Mouse (Mus musculus) bone marrow, adult 2 months (tissue): ENCODE results near the gene Rreb1. TPM values are rescaled to one million over a fixed set of nuclear protein-coding genes. Genes with fewer than 3 reads are reported as not detected.
A peak's percentile ranks its signal among the peaks of the same experiment; 100 is the strongest.

ENCODE experiments used
- H3K27ac ChIP-seq: fragments of 200-500 bp; 2 replicates; pipeline ENCODE4 v1.5.1; 2012; ENCODE audit warnings: low read depth, mild to moderate bottlenecking, control low read depth, inconsistent platforms, low read length; ENCODE audit not compliant: control insufficient read depth, poor library complexity, insufficient read depth
- H3K4me1 ChIP-seq: fragments of 200-500 bp; 2 replicates; pipeline ENCODE4 v1.6.1; 2011; ENCODE audit warnings: low read length; ENCODE audit not compliant: control insufficient read depth, insufficient read depth
- H3K4me3 ChIP-seq: fragments of 200-500 bp; replicated peaks from 2 replicates; pipeline ENCODE3; 2011; ENCODE audit warnings: mild to moderate bottlenecking, low read depth, low read length, control low read depth; ENCODE audit not compliant: control insufficient read depth
- CTCF ChIP-seq: fragments of 200-500 bp; IDR thresholded peaks from 2 replicates; pipeline ENCODE4 v1.5.1; 2011; ENCODE audit warnings: low read length, control low read depth; ENCODE audit not compliant: control insufficient read depth, insufficient read depth
- POLR2A ChIP-seq: fragments of 200-500 bp; IDR thresholded peaks from 2 replicates; pipeline ENCODE4 v1.6.1; 2011; ENCODE audit warnings: low read depth, mild to moderate bottlenecking, control low read depth, low read length, borderline replicate concordance; ENCODE audit not compliant: control insufficient read depth
- WGBS: fragments of 180-500 bp; shearing (Covaris S2); methylation state at CpG from one replicate; pipeline ENCODE4 v1.1.7; 2018; 5-methylcytosine and 5-hydroxymethylcytosine counted together
- polyA plus RNA-seq: library from polyadenylated mRNA; stranded (reverse); fragments of >200 nt; gene quantifications from 2 replicates; pipeline ENCODE4 v1.2.4, GENCODE M21; 2011; ENCODE audit warnings: low replicate concordance; ENCODE audit not compliant: missing spikeins, insufficient read depth, insufficient read length

Gene Rreb1
- polyA plus RNA-seq, 1 experiment = 17.7 TPM

- no peak overlapping the region for H3K27ac ChIP-seq
- no peak overlapping the region for H3K4me3 ChIP-seq
- WGBS = 55% methylated on average over 5 of the region's 5 CpGs
- peaks cover 7% of the 10 kb centered on the region; the same call in 1 of the 2 replicates for H3K4me1 ChIP-seq
- TF ChIP-seq POLR2A = no peak
These were observed 25.8 kb downstream of the Rreb1 start for GRCm38 (mm10) chr13:37804023-37804422.

- TF ChIP-seq POLR2A = no peak
- no peak for TF ChIP-seq CTCF
- Histone ChIP-seq H3K4me1 (no peaks in the 10 kb centered on the region; the same call in 1 of the 2 replicates), H3K27ac (no peak overlapping the region), H3K4me3 (no peak overlapping the region)
- 91% methylated on average over 9 of the region's 9 CpGs for WGBS
These were observed 36.8 kb downstream of the Rreb1 start for GRCm38 (mm10) chr13:37815001-37815400.

- Histone ChIP-seq H3K4me3 (no peak overlapping the region), H3K27ac (no peak overlapping the region), H3K4me1 (no peaks in the 10 kb centered on the region; the same call in 1 of the 2 replicates)
- TF ChIP-seq POLR2A (no peak), CTCF (no peak)
- WGBS = 82% methylated on average over 5 of the region's 5 CpGs
These were observed 38.5 kb downstream of the Rreb1 start for GRCm38 (mm10) chr13:37816736-37817135.

- no peak overlapping the region for H3K4me3 ChIP-seq
- H3K4me1 ChIP-seq = no peaks in the 10 kb centered on the region; the same call in 1 of the 2 replicates
- no peak overlapping the region for H3K27ac ChIP-seq
- TF ChIP-seq CTCF (no peak), POLR2A (no peak)
- whole genome bisulfite sequencing = 27% methylated on average over 4 of the region's 4 CpGs
These were observed 43.2 kb downstream of the Rreb1 start for GRCm38 (mm10) chr13:37821413-37821812.

GRCm38 (mm10) chr13:37824331-37824920 is 46.2 kb downstream of the Rreb1 start:
- TF ChIP-seq POLR2A = no peak
- no peak for TF ChIP-seq CTCF
- WGBS = 44% methylated on average over 4 of the region's 4 CpGs
- peaks cover 1% of the 10 kb centered on the region for H3K4me1 ChIP-seq
- no peak overlapping the region for H3K4me3 ChIP-seq
- H3K27ac ChIP-seq = no peak overlapping the region

- peak overlapping the region; percentile 97 for H3K4me3 ChIP-seq
- H3K4me1 ChIP-seq = peaks cover 1% of the 10 kb centered on the region
- 3% methylated on average over 27 of the region's 27 CpGs for WGBS
- peak overlapping the region; percentile 67 for H3K27ac ChIP-seq
- TF ChIP-seq CTCF = no peak
- peak; percentile 22; the same call in 1 of the 2 replicates for TF ChIP-seq POLR2A
These were observed 46.9 kb downstream of the Rreb1 start for GRCm38 (mm10) chr13:37824956-37825645.

GRCm38 (mm10) chr13:37825646-37826280 is 47.6 kb downstream of the Rreb1 start:
- Histone ChIP-seq H3K4me1 (peaks cover 3% of the 10 kb centered on the region), H3K27ac (peak overlapping the region; percentile 95), H3K4me3 (peak overlapping the region; percentile 97)
- TF ChIP-seq CTCF (no peak), POLR2A (peak; percentile 64)
- WGBS = under 1% methylated on average over 43 of the region's 43 CpGs

- peak overlapping the region; percentile 95 for H3K27ac ChIP-seq
- WGBS = under 1% methylated on average over 63 of the region's 65 CpGs
- H3K4me3 ChIP-seq = peak overlapping the region; percentile 97
- TF ChIP-seq CTCF = no peak
- TF ChIP-seq POLR2A = no peak
- H3K4me1 ChIP-seq = peaks cover 7% of the 10 kb centered on the region
These were observed 48.2 kb downstream of the Rreb1 start for GRCm38 (mm10) chr13:37826281-37826993.
